Mouse (Mus musculus): ENCODE measurements around the gene Alpk1.

Gene Alpk1

GRCm38 (mm10) chr3:127694802-127695771, 85.2 kb downstream of the Alpk1 start:
- in situ Hi-C loops (cut with MseI, MboI): no loop called here

- in situ Hi-C loops (cut with MseI, MboI): no loop called here
Observed at GRCm38 (mm10) chr3:127691230-127691629, 89.1 kb downstream of the Alpk1 start.

- in situ Hi-C loops (cut with MseI, MboI): no loop called here
Observed at GRCm38 (mm10) chr3:127679703-127680102, 100.6 kb downstream of the Alpk1 start.

GRCm38 (mm10) chr3:127661646-127662531, 118.4 kb downstream of the Alpk1 start:
- in situ Hi-C loops (cut with MseI, MboI): no loop called here

GRCm38 (mm10) chr3:127660712-127661111, 119.6 kb downstream of the Alpk1 start:
- in situ Hi-C loops (cut with MseI, MboI): no loop called here

- in situ Hi-C loops (cut with MseI, MboI): no loop called here
Observed at GRCm38 (mm10) chr3:127651742-127652653, 128.3 kb downstream of the Alpk1 start.

GRCm38 (mm10) chr3:127646156-127646825, 134.0 kb downstream of the Alpk1 start:
- in situ Hi-C loops (cut with MseI, MboI): loop anchor here (25.0 kb wide), 1 partner anchor 291 kb away; no protein-coding TSS in a partner anchor

GRCm38 (mm10) chr3:127642211-127642610, 138.1 kb downstream of the Alpk1 start:
- in situ Hi-C loops (cut with MseI, MboI): loop anchor here (25.0 kb wide), 1 partner anchor 295 kb away; no protein-coding TSS in a partner anchor

GRCm38 (mm10) chr3:127640762-127641700, 139.3 kb downstream of the Alpk1 start:
- in situ Hi-C loops (cut with MseI, MboI): loop anchor here (25.0 kb wide), 1 partner anchor 296 kb away; no protein-coding TSS in a partner anchor

GRCm38 (mm10) chr3:127639875-127640761, 140.2 kb downstream of the Alpk1 start:
- in situ Hi-C loops (cut with MseI, MboI): loop anchor here (25.0 kb wide), 1 partner anchor 297 kb away; no protein-coding TSS in a partner anchor

- in situ Hi-C loops (cut with MseI, MboI): loop anchor here (25.0 kb wide), 1 partner anchor 302 kb away; no protein-coding TSS in a partner anchor
Observed at GRCm38 (mm10) chr3:127634984-127635349, 145.4 kb downstream of the Alpk1 start.

GRCm38 (mm10) chr3:127634101-127634983, 146.0 kb downstream of the Alpk1 start:
- in situ Hi-C loops (cut with MseI, MboI): loop anchor here (25.0 kb wide), 1 partner anchor 303 kb away; no protein-coding TSS in a partner anchor

GRCm38 (mm10) chr3:127633080-127634032, 147.0 kb downstream of the Alpk1 start, which contains the start of gene Neurog2:
Gene Neurog2, plus strand, starts transcription at chr3:127633135.
- in situ Hi-C loops (cut with MseI, MboI): loop anchor here (25.0 kb wide), 1 partner anchor 304 kb away; no protein-coding TSS in a partner anchor

GRCm38 (mm10) chr3:127632531-127632930, 147.8 kb downstream of the Alpk1 start:
- in situ Hi-C loops (cut with MseI, MboI): loop anchor here (25.0 kb wide), 1 partner anchor 305 kb away; no protein-coding TSS in a partner anchor

- in situ Hi-C loops (cut with MseI, MboI): loop anchor here (25.0 kb wide), 1 partner anchor 306 kb away; no protein-coding TSS in a partner anchor
Observed at GRCm38 (mm10) chr3:127631582-127631981, 148.7 kb downstream of the Alpk1 start.
